Mouse (Mus musculus): ENCODE results near the gene Bcl7c. TPM values are rescaled to one million over a fixed set of nuclear protein-coding genes. Genes with fewer than 3 reads are reported as not detected.
A peak's percentile ranks its signal among the peaks of the same experiment; 100 is the strongest.

The Bcl7c gene
- polyA plus RNA-seq, 1 experiment from 2014 or later: 34.1 TPM

DNA sequence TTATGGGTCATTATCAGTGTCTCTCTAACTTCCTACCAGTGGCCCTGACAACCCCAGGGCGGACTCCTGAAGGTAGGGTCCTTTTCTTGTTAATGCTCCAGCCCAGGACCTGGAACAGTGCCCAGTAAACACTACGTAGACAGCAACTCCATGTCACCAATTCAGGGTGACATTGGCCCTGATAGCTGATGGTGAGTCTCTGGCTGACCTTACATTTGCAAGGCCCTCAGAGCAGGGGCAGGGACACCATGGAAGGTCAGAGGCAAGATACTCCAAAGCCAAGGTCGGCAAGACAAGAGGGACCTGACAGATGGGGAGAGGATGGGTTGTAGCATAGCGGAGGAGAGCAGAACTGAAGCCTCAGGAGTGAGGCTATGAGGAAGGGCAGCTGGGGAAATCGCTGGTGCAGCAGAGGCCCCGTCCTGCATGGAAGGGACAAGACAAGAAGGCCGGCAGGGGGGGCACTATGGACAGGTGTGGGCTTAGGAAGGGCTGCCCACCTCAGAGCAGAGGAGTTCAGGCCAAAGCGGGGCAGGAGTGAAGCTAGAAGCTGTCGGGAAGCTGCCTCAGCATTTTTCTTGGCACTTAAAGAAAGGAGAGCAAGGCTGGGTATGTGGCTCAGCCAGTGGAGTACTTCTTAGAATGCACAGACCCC lies 19.0 kb downstream of the Bcl7c start:
- DNase-seq (ENCODE audit: low spot score) (no peak), ATAC-seq (no peak)
- Histone ChIP-seq H3K27me3 (replicated peaks; ENCODE audit: insufficient read depth, low read length) (no peaks in the 10 kb centered on the region), H3K4me2 (replicated peaks; ENCODE audit: low read depth, low read length) (no peak overlapping the region), H3K9me3 (ENCODE audit: low read length) (no peaks in the 10 kb centered on the region), H3K4me3 (ENCODE audit: low read depth, low read length) (no peak overlapping the region), H3K36me3 (ENCODE audit: insufficient read depth, low read length) (no peaks in the 10 kb centered on the region), H3K27ac (ENCODE audit: low read length) (no peak overlapping the region), H3K9ac (replicated peaks; ENCODE audit: low read depth) (no peak overlapping the region), H3K4me1 (ENCODE audit: insufficient read depth, low read depth, low read length) (no peaks in the 10 kb centered on the region)
- WGBS: 61% methylated on average over 9 of the region's 9 CpGs
- TF ChIP-seq EP300 (IDR thresholded peaks at IDR 0.05) (no peak), CTCF (IDR thresholded peaks at IDR 0.05) (no peak)

DNA sequence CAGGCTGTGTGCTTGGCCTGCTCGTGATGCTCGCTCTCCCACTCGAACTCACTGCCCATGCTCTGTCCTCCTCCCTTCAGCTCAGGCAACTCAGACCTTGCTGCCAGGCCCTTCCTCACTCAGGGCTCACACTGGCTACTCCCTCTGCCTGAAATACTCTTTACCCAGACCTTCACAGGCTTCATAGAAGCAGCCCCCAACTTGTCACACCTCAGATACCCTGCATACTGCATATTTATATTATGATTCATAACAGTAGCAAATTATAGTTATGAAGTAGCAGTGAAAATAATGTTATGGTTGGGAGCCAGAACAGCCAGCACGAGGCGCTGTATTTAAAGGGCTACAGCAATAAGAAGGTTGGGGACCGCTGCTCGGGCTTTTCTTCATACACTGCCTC lies 19.8 kb downstream of the Bcl7c start:
- Histone ChIP-seq H3K4me1 (ENCODE audit: insufficient read depth, low read depth, low read length) (no peaks in the 10 kb centered on the region), H3K27me3 (replicated peaks; ENCODE audit: insufficient read depth, low read length) (no peaks in the 10 kb centered on the region), H3K9me3 (ENCODE audit: low read length) (no peaks in the 10 kb centered on the region), H3K36me3 (ENCODE audit: insufficient read depth, low read length) (no peaks in the 10 kb centered on the region), H3K9ac (replicated peaks; ENCODE audit: low read depth) (no peak overlapping the region), H3K27ac (ENCODE audit: low read length) (no peak overlapping the region), H3K4me2 (replicated peaks; ENCODE audit: low read depth, low read length) (no peak overlapping the region), H3K4me3 (ENCODE audit: low read depth, low read length) (no peak overlapping the region)
- TF ChIP-seq EP300 (IDR thresholded peaks at IDR 0.05) (no peak), CTCF (IDR thresholded peaks at IDR 0.05) (no peak)
- ATAC-seq (no peak), DNase-seq (ENCODE audit: low spot score) (no peak)
- WGBS: 82% methylated on average over 7 of the region's 7 CpGs

DNA sequence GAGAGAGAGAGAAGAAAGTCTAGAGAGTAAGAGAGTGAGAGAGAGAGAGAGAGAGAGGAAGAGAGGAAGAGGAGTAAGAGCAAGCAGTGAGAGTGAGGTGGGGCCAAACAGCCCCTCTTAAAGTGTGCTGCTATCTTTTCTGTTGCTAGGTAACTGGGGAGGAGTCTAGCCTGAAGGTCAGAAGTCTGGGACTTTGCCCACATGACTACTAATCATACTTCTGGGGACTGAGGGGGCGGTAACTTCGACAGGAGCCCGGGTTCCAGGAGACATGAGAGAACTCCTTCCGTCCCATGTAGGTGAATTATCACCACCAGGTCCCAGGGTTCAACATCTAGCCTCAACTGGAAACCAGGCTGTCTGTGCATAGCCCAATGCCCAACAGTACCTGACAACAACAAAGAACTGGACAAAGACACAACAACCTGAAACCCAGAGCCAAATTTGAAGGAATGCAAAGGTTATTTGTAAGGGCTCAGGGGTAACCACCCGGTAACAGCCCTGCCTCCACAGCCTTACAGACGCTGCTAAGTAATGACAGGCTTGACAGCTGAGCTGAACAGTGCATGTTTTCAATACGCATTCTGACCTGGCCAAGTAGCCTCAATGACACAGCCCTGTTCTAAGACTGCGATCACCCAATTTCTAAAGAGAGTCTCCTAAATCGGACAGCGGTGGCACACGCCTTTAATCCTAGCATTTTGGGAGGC lies 21.8 kb downstream of the Bcl7c start:
- H3K27me3 ChIP-seq (replicated peaks; ENCODE audit: insufficient read depth, low read length): no peaks in the 10 kb centered on the region
- DNase-seq (ENCODE audit: low spot score) (no peak), ATAC-seq (no peak)
- H3K9ac ChIP-seq (replicated peaks; ENCODE audit: low read depth): no peak overlapping the region
- 70% methylated on average over 11 of the region's 11 CpGs for WGBS
- H3K4me2 ChIP-seq (replicated peaks; ENCODE audit: low read depth, low read length): no peak overlapping the region
- H3K4me3 ChIP-seq (ENCODE audit: low read depth, low read length): no peak overlapping the region
- H3K27ac ChIP-seq (ENCODE audit: low read length): no peak overlapping the region
- TF ChIP-seq CTCF (IDR thresholded peaks at IDR 0.05) (no peak), EP300 (IDR thresholded peaks at IDR 0.05) (no peak)
- H3K9me3 ChIP-seq (ENCODE audit: low read length): no peaks in the 10 kb centered on the region
- H3K4me1 ChIP-seq (ENCODE audit: insufficient read depth, low read depth, low read length): no peaks in the 10 kb centered on the region
- no peaks in the 10 kb centered on the region for H3K36me3 ChIP-seq (ENCODE audit: insufficient read depth, low read length)

DNA sequence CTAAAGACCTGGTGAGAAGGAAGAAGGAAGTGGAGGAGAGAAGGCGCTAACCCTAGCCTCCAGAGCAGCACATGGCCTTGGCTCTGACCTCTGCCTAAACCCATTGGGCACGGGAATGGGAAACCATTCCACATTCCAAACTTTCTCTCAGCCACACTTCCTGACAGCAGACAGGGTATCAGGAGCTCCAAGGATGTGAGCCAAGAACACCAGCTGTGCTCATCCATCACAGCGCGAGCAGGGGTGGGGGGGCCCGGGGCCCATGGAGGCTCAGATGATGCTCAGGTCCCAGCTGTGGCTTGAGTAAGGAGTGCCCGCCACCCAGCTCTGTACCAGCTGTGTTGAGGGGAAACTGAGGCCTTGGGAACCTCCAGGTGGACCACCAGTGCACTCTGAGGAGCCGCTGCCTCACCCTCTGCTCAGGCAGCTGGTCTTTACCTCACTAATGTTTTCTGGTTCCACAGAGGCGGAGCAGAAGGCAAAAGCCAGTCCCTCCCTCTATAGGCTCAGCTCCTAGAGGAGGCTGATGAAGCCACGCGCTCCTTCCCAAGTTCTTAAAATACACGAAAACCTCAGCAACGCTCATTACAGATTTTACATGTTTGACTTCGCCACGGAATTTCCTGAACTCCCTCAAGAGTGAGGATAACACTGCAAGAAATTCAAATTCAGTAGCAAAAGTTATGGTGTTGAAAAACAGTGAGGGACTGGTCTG lies 23.3 kb downstream of the Bcl7c start:
- 52% methylated on average over 14 of the region's 14 CpGs for WGBS
- Histone ChIP-seq H3K27ac (ENCODE audit: low read length) (no peak overlapping the region), H3K27me3 (replicated peaks; ENCODE audit: insufficient read depth, low read length) (no peaks in the 10 kb centered on the region), H3K36me3 (ENCODE audit: insufficient read depth, low read length) (no peaks in the 10 kb centered on the region), H3K9ac (replicated peaks; ENCODE audit: low read depth) (no peak overlapping the region), H3K4me2 (replicated peaks; ENCODE audit: low read depth, low read length) (no peak overlapping the region), H3K4me3 (ENCODE audit: low read depth, low read length) (no peak overlapping the region), H3K9me3 (ENCODE audit: low read length) (no peaks in the 10 kb centered on the region), H3K4me1 (ENCODE audit: insufficient read depth, low read depth, low read length) (no peaks in the 10 kb centered on the region)
- ATAC-seq (peak; percentile 78), DNase-seq (ENCODE audit: low spot score) (peak; percentile 36)
- no peak for TF ChIP-seq CTCF (IDR thresholded peaks at IDR 0.05)
- TF ChIP-seq EP300 (IDR thresholded peaks at IDR 0.05): no peak

DNA sequence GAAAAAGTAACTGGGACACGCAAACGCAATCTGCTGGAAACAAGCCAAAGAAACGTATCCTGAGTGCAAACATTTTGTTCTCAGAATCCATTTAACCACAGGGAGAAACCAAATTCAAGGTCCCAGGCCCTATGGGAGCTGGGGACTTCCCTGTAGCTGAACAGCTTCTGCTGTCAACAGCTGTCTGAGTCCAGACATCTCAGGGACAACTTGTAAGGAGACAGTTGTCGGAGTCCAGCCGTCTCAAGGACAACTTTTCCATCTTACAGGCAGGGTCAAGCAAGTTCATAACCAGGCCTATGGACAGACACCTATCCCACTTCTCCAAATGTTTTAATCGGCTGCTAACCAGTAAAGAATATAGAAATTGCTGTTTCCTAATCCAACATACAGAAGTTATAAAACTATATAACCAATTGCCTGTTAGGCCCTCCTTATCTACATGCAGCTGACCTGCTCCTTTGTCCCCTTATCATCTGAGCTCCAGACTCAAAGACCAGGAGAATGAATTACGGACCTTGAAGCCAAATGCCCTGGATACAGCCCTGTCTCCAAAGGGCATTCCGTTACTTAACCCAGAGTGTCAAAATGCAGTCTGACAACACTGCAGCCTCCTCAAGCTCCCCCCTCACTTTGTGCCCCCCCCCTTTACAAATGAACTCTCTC lies 26.7 kb downstream of the Bcl7c start:
- H3K4me2 ChIP-seq (replicated peaks; ENCODE audit: low read depth, low read length): no peak overlapping the region
- WGBS: 57% methylated on average over 8 of the region's 8 CpGs
- no peak overlapping the region for H3K9ac ChIP-seq (replicated peaks; ENCODE audit: low read depth)
- no peaks in the 10 kb centered on the region for H3K36me3 ChIP-seq (ENCODE audit: insufficient read depth, low read length)
- H3K27ac ChIP-seq (ENCODE audit: low read length): no peak overlapping the region
- no peaks in the 10 kb centered on the region for H3K27me3 ChIP-seq (replicated peaks; ENCODE audit: insufficient read depth, low read length)
- DNase-seq (ENCODE audit: low spot score): no peak
- no peak for ATAC-seq
- no peak for TF ChIP-seq CTCF (IDR thresholded peaks at IDR 0.05)
- TF ChIP-seq EP300 (IDR thresholded peaks at IDR 0.05): no peak
- H3K4me1 ChIP-seq (ENCODE audit: insufficient read depth, low read depth, low read length): no peaks in the 10 kb centered on the region
- H3K4me3 ChIP-seq (ENCODE audit: low read depth, low read length): no peak overlapping the region
- H3K9me3 ChIP-seq (ENCODE audit: low read length): no peaks in the 10 kb centered on the region

DNA sequence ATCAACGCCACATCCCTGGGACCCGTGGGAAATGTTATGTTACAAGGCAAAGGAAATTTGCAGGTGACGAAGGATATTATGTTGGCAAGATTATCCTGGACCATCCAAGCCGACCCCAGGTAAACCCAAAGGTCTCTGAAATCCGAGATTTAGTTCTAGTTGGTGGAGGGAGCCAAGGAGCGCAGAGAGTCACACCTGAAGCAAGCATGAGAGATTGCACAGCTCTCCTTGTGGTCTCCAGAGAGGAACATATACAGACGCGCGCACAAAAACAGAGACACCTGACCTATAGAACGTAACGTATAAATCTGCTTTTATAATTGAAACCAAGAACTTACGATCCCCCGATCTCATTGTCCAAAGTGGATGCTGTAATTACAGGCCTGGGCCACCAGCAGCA lies 28.2 kb downstream of the Bcl7c start:
- no peaks in the 10 kb centered on the region for H3K27me3 ChIP-seq (replicated peaks; ENCODE audit: insufficient read depth, low read length)
- ATAC-seq (no peak), DNase-seq (ENCODE audit: low spot score) (no peak)
- no peak for TF ChIP-seq CTCF (IDR thresholded peaks at IDR 0.05)
- H3K9me3 ChIP-seq (ENCODE audit: low read length): no peaks in the 10 kb centered on the region
- H3K36me3 ChIP-seq (ENCODE audit: insufficient read depth, low read length): no peaks in the 10 kb centered on the region
- 85% methylated on average over 13 of the region's 13 CpGs for WGBS
- H3K27ac ChIP-seq (ENCODE audit: low read length): no peak overlapping the region
- no peak overlapping the region for H3K4me2 ChIP-seq (replicated peaks; ENCODE audit: low read depth, low read length)
- no peak overlapping the region for H3K9ac ChIP-seq (replicated peaks; ENCODE audit: low read depth)
- no peaks in the 10 kb centered on the region for H3K4me1 ChIP-seq (ENCODE audit: insufficient read depth, low read depth, low read length)
- H3K4me3 ChIP-seq (ENCODE audit: low read depth, low read length): no peak overlapping the region
